Mouse (Mus musculus): ENCODE data around the gene Nfix. TPM values are rescaled to one million over a fixed set of nuclear protein-coding genes. Genes with fewer than 3 reads are reported as not detected.
A peak's percentile ranks its signal among the peaks of the same experiment; 100 is the strongest.

Gene Nfix
- polyA plus RNA-seq, 1 experiment from 2014 or later = 10.9 TPM

DNA sequence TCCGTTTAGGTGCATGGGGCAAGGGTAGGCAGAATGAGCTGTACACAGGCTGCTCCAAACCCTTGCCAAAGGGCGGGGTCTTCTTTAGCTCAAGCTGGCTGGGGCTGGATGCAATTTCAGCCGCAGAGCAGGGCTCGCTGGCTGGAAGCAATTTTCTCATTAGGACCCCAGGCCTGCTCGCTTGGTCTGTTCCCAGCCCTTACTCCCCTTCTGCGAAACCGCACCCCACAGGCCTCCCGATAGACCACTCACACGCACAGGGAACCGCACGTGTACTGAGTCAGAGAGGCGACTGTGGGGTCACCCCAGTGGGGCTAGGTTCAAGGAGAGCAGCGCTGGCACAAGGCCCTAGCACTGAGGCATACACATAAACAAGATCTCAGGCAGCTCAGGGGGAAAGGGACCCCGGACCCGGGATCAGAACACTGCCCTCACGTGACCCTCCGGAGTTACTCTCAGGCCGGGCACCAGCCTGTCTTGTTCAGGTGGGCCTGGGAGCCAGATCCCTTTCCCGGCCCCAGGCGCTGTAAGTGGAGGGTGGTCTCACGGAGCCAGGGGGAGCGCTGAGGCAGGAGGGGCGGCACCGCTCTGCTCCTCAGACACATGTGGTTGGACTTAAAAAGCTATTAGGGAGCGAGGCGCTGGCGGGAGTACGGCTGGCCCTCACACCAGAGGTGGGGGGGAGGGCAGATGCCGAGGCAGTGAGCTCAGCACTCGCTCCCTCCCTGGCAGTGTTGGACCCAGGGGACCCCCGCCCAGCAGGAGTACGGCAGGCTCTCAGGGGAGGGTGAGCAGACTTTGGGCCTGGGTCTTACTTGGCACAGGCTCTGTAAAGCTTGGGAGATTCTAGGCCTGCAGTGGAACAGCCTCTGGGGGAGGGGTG lies 57.7 kb downstream of the Nfix start:
- ATAC-seq (ENCODE audit: low FRiP score, low TSS enrichment) = peak; percentile 55
- peak overlapping the region; percentile 13 for H3K4me2 ChIP-seq (replicated peaks; ENCODE audit: low read depth, low read length)
- 9% methylated on average over 32 of the region's 32 CpGs for WGBS
- H3K27ac ChIP-seq (ENCODE audit: low read depth, low read length) = peak overlapping the region; percentile 80; the same call in 1 of the 2 replicates
- H3K36me3 ChIP-seq (ENCODE audit: control insufficient read depth, insufficient read depth, low read length) = no peaks in the 10 kb centered on the region
- H3K9me3 ChIP-seq (ENCODE audit: control insufficient read depth, low read length) = no peaks in the 10 kb centered on the region
- H3K4me3 ChIP-seq (ENCODE audit: low read length) = no peak overlapping the region; the same call in 1 of the 2 replicates
- H3K9ac ChIP-seq (ENCODE audit: low read depth, low read length) = peak overlapping the region; percentile 42
- peaks cover 86% of the 10 kb centered on the region for H3K27me3 ChIP-seq (ENCODE audit: control insufficient read depth, insufficient read depth, low read length)
- peaks cover 56% of the 10 kb centered on the region for H3K4me1 ChIP-seq (ENCODE audit: control insufficient read depth, insufficient read depth, low read length)

DNA sequence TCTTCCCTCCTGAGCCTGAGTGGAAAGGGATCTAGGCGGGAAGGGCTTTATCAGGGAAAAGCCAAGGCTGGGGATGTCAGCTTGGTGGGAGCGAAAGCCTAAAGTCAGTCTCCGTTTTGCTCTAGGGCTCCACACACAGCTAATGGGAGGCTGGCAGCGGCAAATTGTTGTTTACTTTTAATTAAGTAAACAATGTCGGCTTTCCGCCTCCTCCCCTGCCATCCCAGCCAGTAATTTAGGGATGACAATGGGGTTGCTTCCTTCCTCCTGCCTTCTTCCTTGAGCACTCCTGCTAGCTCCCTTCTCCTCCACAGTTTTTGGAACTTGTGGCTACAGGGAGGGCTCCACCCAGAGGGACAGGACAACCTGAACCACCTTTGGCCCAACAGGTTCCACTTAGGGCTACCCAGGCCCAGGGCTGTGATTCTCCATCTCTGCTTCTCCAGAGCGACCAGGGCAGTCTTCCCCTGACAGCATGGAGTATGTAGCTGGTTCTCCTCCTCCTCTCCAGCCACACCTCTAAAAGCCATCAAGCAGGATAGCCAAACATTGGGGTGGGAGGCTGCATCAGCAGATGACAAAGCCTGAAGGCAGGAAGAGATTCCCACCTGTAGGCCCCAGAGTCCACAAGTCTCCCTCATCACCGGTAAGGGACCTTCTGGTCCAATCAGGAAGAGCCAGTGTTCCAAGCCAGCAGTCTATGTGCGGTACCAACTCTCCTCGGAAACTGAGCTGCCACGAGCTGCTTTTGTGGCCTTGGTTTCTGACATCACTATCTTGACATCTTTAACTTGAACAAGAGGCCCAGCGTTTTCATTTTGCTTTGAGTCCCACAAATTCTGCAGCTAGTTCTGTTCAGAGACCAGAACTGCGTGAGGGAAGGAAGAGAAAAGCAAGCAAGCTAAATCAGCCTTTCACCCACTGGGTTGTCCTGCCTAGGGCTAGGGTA lies 59.0 kb downstream of the Nfix start:
- no peak overlapping the region for H3K4me2 ChIP-seq (replicated peaks; ENCODE audit: low read depth, low read length)

DNA sequence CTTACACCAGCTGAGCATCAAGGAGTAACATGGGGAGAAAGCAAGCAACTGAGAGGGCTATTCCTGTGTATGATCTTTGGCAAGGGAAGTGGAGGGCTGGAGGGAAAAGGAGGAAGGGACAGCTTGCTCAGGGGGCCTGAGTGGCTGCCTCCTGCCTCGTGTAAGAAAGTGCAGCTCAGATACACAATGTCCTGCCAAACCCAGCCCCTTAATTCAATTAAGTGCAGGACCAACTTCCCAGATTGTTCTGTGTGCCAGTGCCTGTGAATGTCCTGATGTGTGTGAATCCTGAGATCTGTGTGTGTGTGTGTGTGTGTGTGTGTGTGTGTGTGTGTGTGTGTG lies 60.8 kb downstream of the Nfix start:
- no peaks in the 10 kb centered on the region for H3K9me3 ChIP-seq (ENCODE audit: control insufficient read depth, low read length)
- H3K4me2 ChIP-seq (replicated peaks; ENCODE audit: low read depth, low read length) = no peak overlapping the region
- no peak for ATAC-seq (ENCODE audit: low FRiP score, low TSS enrichment)
- H3K4me3 ChIP-seq (ENCODE audit: low read length) = no peak overlapping the region
- no peak overlapping the region for H3K9ac ChIP-seq (ENCODE audit: low read depth, low read length)
- WGBS = 5% methylated on average over 1 of the region's 1 CpGs
- peaks cover 47% of the 10 kb centered on the region for H3K4me1 ChIP-seq (ENCODE audit: control insufficient read depth, insufficient read depth, low read length)
- H3K36me3 ChIP-seq (ENCODE audit: control insufficient read depth, insufficient read depth, low read length) = no peaks in the 10 kb centered on the region
- H3K27ac ChIP-seq (ENCODE audit: low read depth, low read length) = no peak overlapping the region
- peaks cover 82% of the 10 kb centered on the region for H3K27me3 ChIP-seq (ENCODE audit: control insufficient read depth, insufficient read depth, low read length)

More for the DNA sequence above, 59.0 kb downstream of the Nfix start:
- no peak overlapping the region for H3K4me3 ChIP-seq (ENCODE audit: low read length)
- ATAC-seq (ENCODE audit: low FRiP score, low TSS enrichment) = no peak
- H3K27me3 ChIP-seq (ENCODE audit: control insufficient read depth, insufficient read depth, low read length) = peaks cover 81% of the 10 kb centered on the region
- no peak overlapping the region for H3K9ac ChIP-seq (ENCODE audit: low read depth, low read length)
- H3K9me3 ChIP-seq (ENCODE audit: control insufficient read depth, low read length) = no peaks in the 10 kb centered on the region
- H3K36me3 ChIP-seq (ENCODE audit: control insufficient read depth, insufficient read depth, low read length) = no peaks in the 10 kb centered on the region
- WGBS = 29% methylated on average over 13 of the region's 13 CpGs
- no peak overlapping the region for H3K27ac ChIP-seq (ENCODE audit: low read depth, low read length)
- H3K4me1 ChIP-seq (ENCODE audit: control insufficient read depth, insufficient read depth, low read length) = peaks cover 56% of the 10 kb centered on the region

DNA sequence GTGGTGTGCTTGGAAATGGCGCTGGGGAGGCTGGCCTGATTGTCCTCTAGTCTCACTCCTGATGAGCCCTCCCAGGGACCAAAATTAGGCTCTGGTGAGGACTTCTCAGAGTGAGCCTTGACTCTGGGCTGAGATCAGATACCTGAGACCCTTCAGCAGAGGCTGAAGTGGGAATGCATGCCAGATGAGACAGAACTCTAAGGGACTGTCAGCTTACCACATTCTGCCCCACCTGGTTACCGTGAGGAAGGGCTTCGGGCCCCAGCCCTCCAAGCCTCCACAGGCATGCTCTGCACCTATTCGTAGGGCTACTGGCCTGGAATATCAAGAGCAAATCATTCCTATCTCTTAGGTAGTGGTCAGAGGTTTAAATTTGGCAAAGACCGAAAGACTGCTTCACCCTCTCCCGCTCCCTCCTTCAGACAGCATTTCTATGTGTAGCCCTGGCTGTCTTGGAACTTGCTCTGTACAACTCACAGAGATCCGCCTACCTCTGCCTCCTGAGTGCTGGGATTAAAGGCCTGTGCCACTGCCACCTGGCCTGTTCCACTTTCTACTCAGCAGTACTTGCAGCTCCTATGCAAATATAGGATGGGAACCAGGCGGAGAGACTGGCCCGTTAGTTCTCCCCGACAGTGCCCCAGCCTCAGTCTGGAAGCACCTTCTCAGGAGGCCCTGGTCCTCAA lies 61.3 kb downstream of the Nfix start:
- no peak for ATAC-seq (ENCODE audit: low FRiP score, low TSS enrichment)
- Histone ChIP-seq H3K9ac (ENCODE audit: low read depth, low read length) (no peak overlapping the region), H3K9me3 (ENCODE audit: control insufficient read depth, low read length) (no peaks in the 10 kb centered on the region), H3K4me2 (replicated peaks; ENCODE audit: low read depth, low read length) (no peak overlapping the region), H3K27me3 (ENCODE audit: control insufficient read depth, insufficient read depth, low read length) (peaks cover 76% of the 10 kb centered on the region), H3K27ac (ENCODE audit: low read depth, low read length) (no peak overlapping the region), H3K4me3 (ENCODE audit: low read length) (no peak overlapping the region), H3K4me1 (ENCODE audit: control insufficient read depth, insufficient read depth, low read length) (peaks cover 42% of the 10 kb centered on the region), H3K36me3 (ENCODE audit: control insufficient read depth, insufficient read depth, low read length) (no peaks in the 10 kb centered on the region)
- WGBS = 44% methylated on average over 10 of the region's 10 CpGs

DNA sequence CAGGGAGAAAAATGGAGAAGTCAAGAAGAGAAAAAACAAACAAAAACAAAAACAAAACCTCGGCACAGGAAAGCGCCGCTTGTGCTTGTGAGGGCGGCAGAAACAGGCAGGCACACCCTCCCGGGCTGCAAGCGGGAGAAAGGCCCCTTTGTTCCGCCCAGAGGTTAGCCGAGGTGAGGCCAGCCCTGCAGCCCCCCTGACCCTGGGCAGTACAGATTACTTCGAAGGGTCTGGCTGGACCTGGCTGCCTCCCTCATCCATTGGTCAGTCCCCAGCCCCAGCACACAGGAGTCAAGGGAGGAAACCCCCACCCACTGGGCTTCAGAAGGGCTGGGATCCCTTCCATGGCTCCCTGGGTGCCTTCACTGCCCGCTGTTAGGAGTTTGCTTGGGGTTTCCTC lies 61.9 kb downstream of the Nfix start:
- 0 out of 2 replicates have a peak overlapping the region, but pooled peaks have one; percentile 31 for H3K9ac ChIP-seq (ENCODE audit: low read depth, low read length)
- no peak overlapping the region for H3K27ac ChIP-seq (ENCODE audit: low read depth, low read length)
- WGBS = 10% methylated on average over 10 of the region's 10 CpGs
- H3K36me3 ChIP-seq (ENCODE audit: control insufficient read depth, insufficient read depth, low read length) = no peaks in the 10 kb centered on the region
- H3K9me3 ChIP-seq (ENCODE audit: control insufficient read depth, low read length) = no peaks in the 10 kb centered on the region
- no peak for ATAC-seq (ENCODE audit: low FRiP score, low TSS enrichment)
- peaks cover 72% of the 10 kb centered on the region for H3K27me3 ChIP-seq (ENCODE audit: control insufficient read depth, insufficient read depth, low read length)
- H3K4me1 ChIP-seq (ENCODE audit: control insufficient read depth, insufficient read depth, low read length) = peaks cover 41% of the 10 kb centered on the region
- no peak overlapping the region for H3K4me2 ChIP-seq (replicated peaks; ENCODE audit: low read depth, low read length)
- H3K4me3 ChIP-seq (ENCODE audit: low read length) = no peak overlapping the region

DNA sequence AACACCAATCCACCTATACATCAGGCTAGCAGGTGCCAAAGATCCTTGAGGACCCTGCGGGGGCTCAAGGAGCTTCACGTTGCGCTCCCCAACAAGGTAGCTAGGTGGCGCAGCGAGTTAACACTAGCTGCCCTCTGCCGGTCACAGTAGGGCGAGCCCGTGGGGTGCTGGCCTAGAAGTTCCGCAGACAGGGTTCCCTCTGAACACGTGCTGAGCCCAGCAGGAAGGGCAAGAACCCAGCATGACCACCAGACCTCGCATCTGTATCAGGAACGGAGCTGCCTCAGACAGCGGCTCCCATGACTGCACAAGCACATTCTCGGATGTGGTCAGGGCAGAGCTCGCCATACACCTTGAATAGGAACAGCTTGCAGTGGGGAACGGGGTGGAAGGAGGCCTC lies 62.5 kb downstream of the Nfix start:
- peak overlapping the region; percentile 18; the same call in 1 of the 2 replicates for H3K4me2 ChIP-seq (replicated peaks; ENCODE audit: low read depth, low read length)
- peak; percentile 53 for ATAC-seq (ENCODE audit: low FRiP score, low TSS enrichment)
- peaks cover 66% of the 10 kb centered on the region for H3K27me3 ChIP-seq (ENCODE audit: control insufficient read depth, insufficient read depth, low read length)
- H3K36me3 ChIP-seq (ENCODE audit: control insufficient read depth, insufficient read depth, low read length) = no peaks in the 10 kb centered on the region
- H3K9ac ChIP-seq (ENCODE audit: low read depth, low read length) = no peak overlapping the region
- no peaks in the 10 kb centered on the region for H3K9me3 ChIP-seq (ENCODE audit: control insufficient read depth, low read length)
- 1% methylated on average over 16 of the region's 16 CpGs for WGBS
- H3K27ac ChIP-seq (ENCODE audit: low read depth, low read length) = no peak overlapping the region
- H3K4me3 ChIP-seq (ENCODE audit: low read length) = no peak overlapping the region
- H3K4me1 ChIP-seq (ENCODE audit: control insufficient read depth, insufficient read depth, low read length) = peaks cover 42% of the 10 kb centered on the region

DNA sequence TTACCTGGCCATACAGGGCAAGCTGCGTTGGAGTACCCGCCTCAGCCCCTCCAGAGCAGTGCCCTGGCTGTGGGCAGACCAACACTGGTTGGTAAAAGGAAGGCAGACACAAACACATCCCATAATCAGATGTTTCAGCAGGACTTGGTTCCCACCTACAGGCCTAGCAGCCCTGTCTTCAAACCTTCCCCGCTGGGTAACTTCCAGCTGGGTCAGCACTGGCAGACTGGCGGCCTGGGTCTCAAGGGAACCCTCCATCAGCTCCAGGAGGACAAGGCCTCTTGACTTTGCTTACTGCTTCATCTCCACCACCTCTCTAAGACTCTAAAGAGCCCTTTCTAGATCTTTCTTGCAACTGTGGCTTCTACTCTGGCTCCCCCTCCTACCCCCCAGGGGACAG lies 63.6 kb downstream of the Nfix start:
- 85% methylated on average over 4 of the region's 4 CpGs for WGBS
- Histone ChIP-seq H3K4me2 (replicated peaks; ENCODE audit: low read depth, low read length) (no peak overlapping the region), H3K4me3 (ENCODE audit: low read length) (no peak overlapping the region), H3K9ac (ENCODE audit: low read depth, low read length) (no peak overlapping the region), H3K36me3 (ENCODE audit: control insufficient read depth, insufficient read depth, low read length) (no peaks in the 10 kb centered on the region), H3K9me3 (ENCODE audit: control insufficient read depth, low read length) (no peaks in the 10 kb centered on the region), H3K27me3 (ENCODE audit: control insufficient read depth, insufficient read depth, low read length) (peaks cover 55% of the 10 kb centered on the region), H3K27ac (ENCODE audit: low read depth, low read length) (no peak overlapping the region), H3K4me1 (ENCODE audit: control insufficient read depth, insufficient read depth, low read length) (peaks cover 42% of the 10 kb centered on the region)
- ATAC-seq (ENCODE audit: low FRiP score, low TSS enrichment) = no peak

DNA sequence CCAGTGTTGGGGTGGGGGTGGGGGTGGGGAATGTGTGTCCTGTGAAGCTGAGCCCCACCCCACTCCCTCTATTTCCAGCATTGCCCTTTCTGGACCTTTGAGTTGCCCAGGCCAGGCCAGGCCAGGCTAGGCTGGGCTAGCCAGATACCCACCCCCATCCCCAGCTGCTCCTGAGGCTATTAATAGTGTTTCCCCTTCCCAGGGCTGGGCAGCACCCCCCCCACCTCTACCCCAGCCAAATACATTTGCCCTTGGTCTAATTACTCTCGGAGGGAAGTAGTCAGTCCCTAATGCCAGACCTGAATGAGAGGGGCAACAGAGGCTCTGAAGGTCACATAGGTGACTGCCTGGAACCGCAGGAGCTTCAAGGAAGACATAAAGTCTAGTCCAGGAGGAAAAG lies 64.5 kb downstream of the Nfix start:
- no peak overlapping the region for H3K27ac ChIP-seq (ENCODE audit: low read depth, low read length)
- no peak overlapping the region for H3K4me2 ChIP-seq (replicated peaks; ENCODE audit: low read depth, low read length)
- 46% methylated on average over 2 of the region's 2 CpGs for WGBS
- no peaks in the 10 kb centered on the region for H3K36me3 ChIP-seq (ENCODE audit: control insufficient read depth, insufficient read depth, low read length)
- H3K4me3 ChIP-seq (ENCODE audit: low read length) = no peak overlapping the region
- no peaks in the 10 kb centered on the region for H3K9me3 ChIP-seq (ENCODE audit: control insufficient read depth, low read length)
- H3K9ac ChIP-seq (ENCODE audit: low read depth, low read length) = no peak overlapping the region
- peaks cover 48% of the 10 kb centered on the region for H3K27me3 ChIP-seq (ENCODE audit: control insufficient read depth, insufficient read depth, low read length)
- ATAC-seq (ENCODE audit: low FRiP score, low TSS enrichment) = no peak
- H3K4me1 ChIP-seq (ENCODE audit: control insufficient read depth, insufficient read depth, low read length) = peaks cover 43% of the 10 kb centered on the region
